Mouse (Mus musculus): ENCODE measurements around the gene Gsap. TPM values are rescaled to one million over a fixed set of nuclear protein-coding genes. Genes with fewer than 3 reads are reported as not detected.

The Gsap gene
- polyA plus RNA-seq, 1 experiment from 2014 or later, result 7.7 TPM

GRCm38 (mm10) chr5:21261202-21261844 is 75.3 kb downstream of the Gsap start:
- DNase-seq (ENCODE audit: low spot score), result peak; percentile 29
- no peak overlapping the region for H3K9ac ChIP-seq (ENCODE audit: low read length)
- H3K4me1 ChIP-seq (ENCODE audit: control insufficient read depth, insufficient read depth, low read length), result peaks cover 13% of the 10 kb centered on the region
- ATAC-seq, result no peak
- WGBS, result 51% methylated on average over 6 of the region's 6 CpGs
- no peak overlapping the region for H3K4me2 ChIP-seq (ENCODE audit: low read length)
- no peak overlapping the region for H3K4me3 ChIP-seq (ENCODE audit: low read depth, low read length)
- 0 out of 2 replicates have a peak overlapping the region, but pooled peaks have one; percentile 9 for H3K27ac ChIP-seq (ENCODE audit: low read depth, low read length)
- H3K36me3 ChIP-seq (ENCODE audit: control insufficient read depth, insufficient read depth, low read length), result no peaks in the 10 kb centered on the region
- no peaks in the 10 kb centered on the region for H3K27me3 ChIP-seq (replicated peaks; ENCODE audit: control insufficient read depth, insufficient read depth, low read length)
- no peaks in the 10 kb centered on the region for H3K9me3 ChIP-seq (replicated peaks; ENCODE audit: control insufficient read depth, low read length)

DNA sequence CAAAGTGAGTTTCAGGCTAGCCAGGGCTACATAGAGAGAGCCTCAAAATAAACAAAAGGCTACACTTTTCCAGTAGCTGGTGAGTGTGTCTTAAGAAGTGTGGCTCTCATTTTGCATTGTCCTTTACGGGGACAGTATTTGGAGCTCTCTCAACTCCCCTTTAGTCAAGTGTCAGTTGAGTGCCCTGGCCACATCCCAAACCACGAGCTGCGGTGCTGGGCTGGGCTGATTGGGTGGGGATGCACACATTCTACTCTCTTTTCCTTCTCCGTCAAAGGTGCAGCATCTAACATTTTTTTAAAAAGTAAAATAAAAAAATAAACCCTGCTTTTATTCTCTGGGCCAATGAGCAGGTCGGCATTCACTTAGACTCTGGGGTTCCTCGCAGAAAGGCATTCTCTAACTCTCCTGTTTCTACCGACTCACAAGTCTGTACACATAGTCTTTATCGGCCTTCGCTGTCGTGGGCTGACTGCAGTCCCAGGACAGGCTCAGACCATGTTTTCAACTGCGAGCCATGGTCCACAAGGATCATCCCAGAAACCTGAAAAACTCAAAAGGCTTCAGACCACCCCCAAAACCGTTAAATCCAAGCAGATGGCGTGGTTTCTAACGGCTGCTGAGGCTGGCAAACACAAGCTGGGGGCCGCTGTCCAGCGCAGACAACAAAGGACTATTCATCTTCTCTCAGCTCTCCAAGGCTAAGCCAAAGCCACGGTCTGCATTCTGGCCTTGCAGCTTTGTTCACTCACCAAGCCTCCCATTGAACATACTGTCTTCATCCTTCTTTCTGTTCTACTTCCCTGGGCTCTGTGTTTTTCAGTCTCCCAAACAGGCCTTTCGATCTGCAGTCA is 77.4 kb downstream of the Gsap start:
- DNase-seq (ENCODE audit: low spot score), result peak; percentile 74
- Histone ChIP-seq H3K27ac (ENCODE audit: low read depth, low read length) (peak overlapping the region; percentile 68), H3K4me3 (ENCODE audit: low read depth, low read length) (no peak overlapping the region), H3K4me1 (ENCODE audit: control insufficient read depth, insufficient read depth, low read length) (peaks cover 13% of the 10 kb centered on the region), H3K27me3 (replicated peaks; ENCODE audit: control insufficient read depth, insufficient read depth, low read length) (no peaks in the 10 kb centered on the region), H3K36me3 (ENCODE audit: control insufficient read depth, insufficient read depth, low read length) (no peaks in the 10 kb centered on the region), H3K4me2 (ENCODE audit: low read length) (no peak overlapping the region), H3K9me3 (replicated peaks; ENCODE audit: control insufficient read depth, low read length) (no peaks in the 10 kb centered on the region), H3K9ac (ENCODE audit: low read length) (peak overlapping the region; percentile 26)
- ATAC-seq, result peak; percentile 73
- WGBS, result 31% methylated on average over 18 of the region's 18 CpGs

DNA sequence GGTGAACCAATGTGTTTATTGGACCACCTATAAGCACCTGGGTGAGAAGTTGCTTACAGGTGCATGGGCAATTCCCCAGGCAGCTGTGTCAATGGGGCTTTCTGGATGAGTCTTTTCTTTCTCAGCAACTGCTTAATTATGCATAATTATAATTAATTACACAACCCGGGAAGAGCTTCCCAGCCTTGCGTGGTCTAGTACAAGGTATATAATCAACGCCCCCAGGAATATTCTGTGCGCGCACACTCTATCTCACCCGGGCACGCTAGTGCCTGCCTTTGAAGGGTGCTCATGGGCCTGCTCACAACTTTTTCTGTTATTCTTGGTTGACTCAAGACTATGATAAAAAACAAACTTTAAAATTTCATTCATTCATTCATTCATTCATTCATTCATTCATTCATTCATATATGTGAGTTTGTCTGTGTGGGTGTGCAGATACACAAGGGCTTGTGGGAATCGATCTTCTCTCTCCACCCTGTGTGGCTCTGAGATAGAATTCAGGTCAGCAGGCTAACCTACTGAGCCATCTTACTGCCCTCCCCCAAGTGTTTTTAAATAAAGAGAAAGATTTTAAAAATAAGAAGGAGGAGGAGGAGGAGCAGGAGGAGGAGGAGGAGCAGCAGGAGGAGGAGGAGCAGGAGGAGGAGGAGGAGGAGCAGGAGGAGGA is 78.4 kb downstream of the Gsap start:
- Histone ChIP-seq H3K4me2 (ENCODE audit: low read length) (no peak overlapping the region), H3K9ac (ENCODE audit: low read length) (no peak overlapping the region), H3K4me3 (ENCODE audit: low read depth, low read length) (no peak overlapping the region), H3K36me3 (ENCODE audit: control insufficient read depth, insufficient read depth, low read length) (no peaks in the 10 kb centered on the region), H3K27ac (ENCODE audit: low read depth, low read length) (no peak overlapping the region), H3K9me3 (replicated peaks; ENCODE audit: control insufficient read depth, low read length) (no peaks in the 10 kb centered on the region), H3K27me3 (replicated peaks; ENCODE audit: control insufficient read depth, insufficient read depth, low read length) (no peaks in the 10 kb centered on the region), H3K4me1 (ENCODE audit: control insufficient read depth, insufficient read depth, low read length) (peaks cover 13% of the 10 kb centered on the region)
- DNase-seq (ENCODE audit: low spot score) (peak; percentile 31), ATAC-seq (peak; percentile 62)
- 64% methylated on average over 8 of the region's 8 CpGs for WGBS

DNA sequence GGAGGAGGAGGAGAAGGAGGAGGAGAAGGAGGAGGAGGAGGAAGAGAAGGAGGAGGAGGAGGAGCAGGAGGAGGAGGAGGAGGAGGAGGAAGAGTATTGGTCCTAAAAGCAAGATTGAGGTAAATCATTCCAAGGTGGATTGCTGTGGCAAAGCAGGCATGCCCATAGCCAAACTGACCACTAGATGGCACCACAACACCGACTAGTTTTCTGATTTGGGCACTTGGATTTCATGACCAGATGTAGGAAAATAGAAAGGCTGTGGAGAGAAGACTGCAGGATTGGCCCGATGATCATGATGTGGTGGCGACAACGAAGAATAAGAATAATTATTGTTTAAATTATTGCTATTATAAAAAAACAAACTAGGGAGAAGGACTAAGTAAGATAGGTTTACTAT is 79.0 kb downstream of the Gsap start:
- Histone ChIP-seq H3K4me2 (ENCODE audit: low read length) (no peak overlapping the region), H3K9ac (ENCODE audit: low read length) (no peak overlapping the region), H3K27me3 (replicated peaks; ENCODE audit: control insufficient read depth, insufficient read depth, low read length) (no peaks in the 10 kb centered on the region), H3K9me3 (replicated peaks; ENCODE audit: control insufficient read depth, low read length) (no peaks in the 10 kb centered on the region), H3K27ac (ENCODE audit: low read depth, low read length) (no peak overlapping the region), H3K4me1 (ENCODE audit: control insufficient read depth, insufficient read depth, low read length) (peaks cover 13% of the 10 kb centered on the region), H3K4me3 (ENCODE audit: low read depth, low read length) (no peak overlapping the region), H3K36me3 (ENCODE audit: control insufficient read depth, insufficient read depth, low read length) (no peaks in the 10 kb centered on the region)
- DNase-seq (ENCODE audit: low spot score) (peak; percentile 94), ATAC-seq (peak; percentile 70)
- WGBS, result 20% methylated on average over 4 of the region's 4 CpGs

DNA sequence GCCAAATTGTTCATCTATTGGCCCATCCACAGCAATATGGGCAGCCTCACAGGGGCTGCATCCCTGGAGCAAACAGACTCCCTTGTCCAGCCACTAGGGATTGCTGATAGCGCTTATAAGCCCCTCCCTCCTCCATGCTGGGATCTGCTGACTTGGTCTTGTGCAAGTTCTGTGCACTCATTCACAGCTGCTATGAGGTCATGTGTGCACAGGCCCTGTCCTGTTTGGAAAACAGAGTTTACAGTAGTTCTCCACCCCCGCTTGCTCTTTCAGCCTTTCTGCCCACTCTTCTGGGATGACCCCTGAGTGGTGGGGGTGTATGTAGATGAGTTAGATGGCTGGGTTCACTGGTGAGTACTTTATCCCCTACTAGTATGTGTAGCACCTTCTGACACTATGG is 81.0 kb downstream of the Gsap start:
- DNase-seq (ENCODE audit: low spot score) (no peak), ATAC-seq (no peak)
- H3K4me1 ChIP-seq (ENCODE audit: control insufficient read depth, insufficient read depth, low read length), result peaks cover 13% of the 10 kb centered on the region
- no peaks in the 10 kb centered on the region for H3K36me3 ChIP-seq (ENCODE audit: control insufficient read depth, insufficient read depth, low read length)
- no peaks in the 10 kb centered on the region for H3K27me3 ChIP-seq (replicated peaks; ENCODE audit: control insufficient read depth, insufficient read depth, low read length)
- H3K27ac ChIP-seq (ENCODE audit: low read depth, low read length), result no peak overlapping the region
- H3K4me3 ChIP-seq (ENCODE audit: low read depth, low read length), result no peak overlapping the region
- H3K9me3 ChIP-seq (replicated peaks; ENCODE audit: control insufficient read depth, low read length), result no peaks in the 10 kb centered on the region
- WGBS, result 77% methylated on average over 2 of the region's 2 CpGs
- no peak overlapping the region for H3K4me2 ChIP-seq (ENCODE audit: low read length)
- H3K9ac ChIP-seq (ENCODE audit: low read length), result no peak overlapping the region

- Histone ChIP-seq H3K4me2 (ENCODE audit: low read length) (no peak overlapping the region), H3K4me3 (ENCODE audit: low read depth, low read length) (no peak overlapping the region), H3K9ac (ENCODE audit: low read length) (no peak overlapping the region), H3K4me1 (ENCODE audit: control insufficient read depth, insufficient read depth, low read length) (no peaks in the 10 kb centered on the region; the same call in 1 of the 2 replicates), H3K36me3 (ENCODE audit: control insufficient read depth, insufficient read depth, low read length) (no peaks in the 10 kb centered on the region), H3K27me3 (replicated peaks; ENCODE audit: control insufficient read depth, insufficient read depth, low read length) (no peaks in the 10 kb centered on the region), H3K27ac (ENCODE audit: low read depth, low read length) (no peak overlapping the region), H3K9me3 (replicated peaks; ENCODE audit: control insufficient read depth, low read length) (no peaks in the 10 kb centered on the region)
- ATAC-seq (no peak), DNase-seq (ENCODE audit: low spot score) (no peak)
- WGBS, result 82% methylated on average over 5 of the region's 5 CpGs
These were observed 83.4 kb downstream of the Gsap start for GRCm38 (mm10) chr5:21269446-21269845.

DNA sequence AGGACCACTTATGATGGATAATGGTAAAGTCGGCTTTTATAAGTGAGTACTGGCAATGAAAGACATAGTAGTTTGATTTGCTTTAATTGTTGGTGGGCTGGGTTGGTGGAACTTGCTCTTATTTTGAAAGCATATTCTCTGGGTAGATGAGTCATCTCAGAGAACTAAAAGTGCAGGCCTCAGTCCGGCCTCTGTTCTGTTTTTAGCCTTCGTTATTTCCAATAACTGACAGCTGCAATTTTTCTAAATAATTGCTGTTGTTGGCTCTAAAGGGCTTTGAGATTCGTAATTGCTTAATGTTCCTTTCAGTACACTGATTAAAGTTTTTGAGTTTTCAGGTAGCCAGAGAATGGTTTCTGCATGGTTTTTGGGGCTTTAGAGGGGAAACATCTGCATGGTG is 84.7 kb downstream of the Gsap start:
- WGBS, result 46% methylated on average over 4 of the region's 4 CpGs
- Histone ChIP-seq H3K9me3 (replicated peaks; ENCODE audit: control insufficient read depth, low read length) (no peaks in the 10 kb centered on the region), H3K4me1 (ENCODE audit: control insufficient read depth, insufficient read depth, low read length) (no peaks in the 10 kb centered on the region), H3K27me3 (replicated peaks; ENCODE audit: control insufficient read depth, insufficient read depth, low read length) (no peaks in the 10 kb centered on the region), H3K36me3 (ENCODE audit: control insufficient read depth, insufficient read depth, low read length) (no peaks in the 10 kb centered on the region), H3K4me3 (ENCODE audit: low read depth, low read length) (no peak overlapping the region), H3K27ac (ENCODE audit: low read depth, low read length) (no peak overlapping the region), H3K9ac (ENCODE audit: low read length) (no peak overlapping the region), H3K4me2 (ENCODE audit: low read length) (no peak overlapping the region)
- DNase-seq (ENCODE audit: low spot score), result no peak
- no peak for ATAC-seq

DNA sequence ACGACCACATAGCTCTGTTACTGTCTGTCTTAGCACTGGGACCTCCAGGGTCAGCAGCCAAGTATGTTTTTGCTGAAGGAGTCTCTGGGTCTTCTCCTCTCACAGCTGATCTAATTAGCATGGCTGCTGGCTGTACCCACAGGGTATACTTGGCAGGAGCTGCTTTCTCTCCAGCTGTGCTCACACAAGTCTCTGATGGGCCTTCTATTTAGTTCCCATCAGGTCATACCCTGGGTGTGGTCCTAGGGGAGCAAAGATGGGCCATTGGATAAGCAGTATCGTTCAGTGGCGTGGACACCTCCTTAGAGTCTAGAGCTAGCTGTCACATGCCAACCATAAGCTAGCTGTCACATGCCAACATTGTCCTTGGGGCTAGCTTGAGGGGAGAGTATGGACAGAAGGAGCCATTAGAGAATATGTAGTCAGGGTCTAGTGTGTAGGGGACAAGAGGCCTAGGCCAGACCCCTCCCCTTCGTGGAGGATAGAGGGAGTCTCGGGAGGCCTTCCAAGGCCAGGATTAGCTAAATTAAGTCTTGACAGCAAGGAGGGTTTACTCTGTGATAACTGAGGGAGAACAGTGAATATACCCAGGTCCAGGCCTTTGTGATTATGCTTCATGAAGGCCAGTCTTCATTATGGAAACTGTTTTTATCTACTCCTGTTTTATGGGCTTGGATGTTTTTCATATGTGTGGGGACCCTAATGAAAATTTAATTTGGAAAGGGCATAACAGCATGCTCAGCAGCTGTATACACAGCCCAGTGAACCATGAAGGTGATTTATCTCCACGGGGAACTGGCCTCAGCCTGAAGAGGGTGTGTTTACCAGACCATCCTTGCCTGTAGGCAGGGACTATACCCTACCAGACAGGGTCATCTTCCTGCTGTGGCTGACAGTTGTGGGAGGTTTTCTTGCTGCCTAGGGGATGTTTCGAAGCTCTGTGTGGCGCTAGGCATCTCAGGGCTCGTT is 85.6 kb downstream of the Gsap start:
- no peak; the same call in 1 of the 2 replicates for ATAC-seq
- Histone ChIP-seq H3K27ac (ENCODE audit: low read depth, low read length) (no peak overlapping the region), H3K4me1 (ENCODE audit: control insufficient read depth, insufficient read depth, low read length) (no peaks in the 10 kb centered on the region), H3K9me3 (replicated peaks; ENCODE audit: control insufficient read depth, low read length) (no peaks in the 10 kb centered on the region), H3K4me3 (ENCODE audit: low read depth, low read length) (no peak overlapping the region), H3K9ac (ENCODE audit: low read length) (no peak overlapping the region), H3K27me3 (replicated peaks; ENCODE audit: control insufficient read depth, insufficient read depth, low read length) (no peaks in the 10 kb centered on the region), H3K36me3 (ENCODE audit: control insufficient read depth, insufficient read depth, low read length) (no peaks in the 10 kb centered on the region), H3K4me2 (ENCODE audit: low read length) (no peak overlapping the region)
- no peak for DNase-seq (ENCODE audit: low spot score)
- 46% methylated on average over 9 of the region's 9 CpGs for WGBS
